Mouse (Mus musculus) olfactory bulb, adult 2 months (tissue): ENCODE measurements around the gene Ccdc155.

Experiments used
- CTCF ChIP-seq: fragments of 200-500 bp; IDR thresholded peaks from 2 replicates; pipeline ENCODE4 v1.5.1; 2012; ENCODE audit warnings: low read depth, mild to moderate bottlenecking, low read length, moderate library complexity; ENCODE audit not compliant: insufficient read depth
- POLR2A ChIP-seq: fragments of 200-500 bp; IDR thresholded peaks from 2 replicates; pipeline ENCODE4 v1.6.1; 2012; ENCODE audit warnings: mild to moderate bottlenecking, low read depth, low read length, moderate library complexity; ENCODE audit not compliant: insufficient read depth

- no peak for TF ChIP-seq POLR2A
- no peak for TF ChIP-seq CTCF
These were observed 56.8 kb downstream of the Ccdc155 start for GRCm38 (mm10) chr7:45147899-45148298.
